Comparison of ENCODE assay signal across 11 mouse cellular contexts in genomic region chr4:150956369-150957105, GRCm38 (mm10). TPM values are rescaled to one million over a fixed set of nuclear protein-coding genes. Genes with fewer than 3 reads are reported as not detected.
DNase-seq lines count a peak whose midpoint lies in the region; ATAC-seq and TF ChIP-seq lines count a peak whose summit lies in the region.
"Had no signal": no experiment of that assay in that cellular context is flagged by ENCODE, and none has a peak within 500 bp of the region (broad histone marks: within the 10 kb centered on the region; RNA-seq: fewer than 3 reads in every experiment).

No protein-coding gene starts in this region.

- DNase-seq in left cerebral cortex, postnatal 14 days (ENCODE audit: low spot score in 2 of 2): peak; percentile 47 to 53
- DNase-seq in left cerebral cortex, adult 2 months (ENCODE audit: extremely low spot score in 1 of 2, low spot score in 2 of 2): no peak
- peak; percentile 86 for DNase-seq in brain, embryonic 14.5 days (ENCODE audit: low read depth)
- peak; percentile 63 for DNase-seq in hindbrain, embryonic 14.5 days (ENCODE audit: low spot score)
- DNase-seq in adrenal gland, adult 18-20 months (ENCODE audit: low spot score in 2 of 2): no peak
- DNase-seq: kidney, postnatal 14 days; lung, postnatal 14 days; thymus, postnatal 4 days had no signal

- peak; percentile 85 for ATAC-seq in hindbrain, embryonic 14.5 days (ENCODE audit: low FRiP score)
- peak; percentile 85 for ATAC-seq in neural tube, embryonic 12.5 days (ENCODE audit: low FRiP score, low read depth)
- no peak for ATAC-seq in inflammation-experienced regulatory T-cells, adult 6 months

- intact Hi-C loops in left cerebral cortex, postnatal 14 days (cut with DNase I): no loop called here
- intact Hi-C loops in left cerebral cortex, adult 2 months (cut with DNase I): no loop called here

- no peak overlapping the region for H3K27ac ChIP-seq in left cerebral cortex, adult 2 months
- peak overlapping the region; percentile 72 for H3K27ac ChIP-seq in hindbrain, embryonic 14.5 days
- peak overlapping the region; percentile 26; the same call in 1 of the 2 replicates for H3K27ac ChIP-seq in neural tube, embryonic 12.5 days

- no peak overlapping the region for H3K9ac ChIP-seq in hindbrain, embryonic 14.5 days
- no peak overlapping the region for H3K9ac ChIP-seq in neural tube, embryonic 12.5 days

- TF ChIP-seq POLR2A in brain, embryonic 14.5 days (IDR thresholded peaks at IDR 0.05; ENCODE audit: borderline replicate concordance, extremely low read depth, insufficient read depth, insufficient read length, poor library complexity, severe bottlenecking): no peak

- no peaks in the 10 kb centered on the region for H3K27me3 ChIP-seq in hindbrain, embryonic 14.5 days (ENCODE audit: control insufficient read depth, insufficient read depth, low read length)
- no peaks in the 10 kb centered on the region for H3K27me3 ChIP-seq in neural tube, embryonic 12.5 days (replicated peaks)

- no peaks in the 10 kb centered on the region for H3K4me1 ChIP-seq in hindbrain, embryonic 14.5 days (replicated peaks; ENCODE audit: control insufficient read depth, insufficient read depth, low read length)
- H3K4me1 ChIP-seq in neural tube, embryonic 12.5 days: no peaks in the 10 kb centered on the region

- TF ChIP-seq CTCF in left cerebral cortex, adult 2 months (IDR thresholded peaks at IDR 0.05): no peak
- TF ChIP-seq CTCF in brain, embryonic 14.5 days (IDR thresholded peaks at IDR 0.05; ENCODE audit: borderline replicate concordance, extremely low read depth, insufficient read depth, insufficient read length): no peak

- no peak overlapping the region for H3K4me3 ChIP-seq in left cerebral cortex, adult 2 months
- H3K4me3 ChIP-seq in hindbrain, embryonic 14.5 days (replicated peaks; ENCODE audit: low read length): no peak overlapping the region
- H3K4me3 ChIP-seq in neural tube, embryonic 12.5 days: no peak overlapping the region

- no peaks in the 10 kb centered on the region for H3K9me3 ChIP-seq in hindbrain, embryonic 14.5 days (ENCODE audit: control insufficient read depth, low read length)
- H3K9me3 ChIP-seq in neural tube, embryonic 12.5 days: no peaks in the 10 kb centered on the region

- WGBS in hindbrain, embryonic 14.5 days: 47% methylated on average over 13 of the region's 13 CpGs
- 54% methylated on average over 13 of the region's 13 CpGs for WGBS in neural tube, embryonic 12.5 days

- no peaks in the 10 kb centered on the region for H3K36me3 ChIP-seq in hindbrain, embryonic 14.5 days (replicated peaks; ENCODE audit: control insufficient read depth, insufficient read depth)
- H3K36me3 ChIP-seq in neural tube, embryonic 12.5 days: no peaks in the 10 kb centered on the region

- no peak overlapping the region for H3K4me2 ChIP-seq in hindbrain, embryonic 14.5 days (replicated peaks)
- no peak overlapping the region for H3K4me2 ChIP-seq in neural tube, embryonic 12.5 days (replicated peaks)

RNA-seq across cellular contexts. Expression of gene Uts2, which starts 40.4 kb away (rescaled TPM):
- total RNA-seq in left cerebral cortex, postnatal 14 days (2021): not detected
- total RNA-seq in left cerebral cortex, adult 2 months (2021): not detected
- polyA plus RNA-seq in brain, embryonic 14.5 days (2012; rRNA removed): not detected in 2 replicates
- 0.57 TPM in 1 of 2 replicates, not detected in the other for polyA plus RNA-seq in hindbrain, embryonic 14.5 days (2014; fragmentation: Nextera tagmentation; extraction: Ambion mirVana)
- polyA plus RNA-seq in neural tube, embryonic 12.5 days (2016; fragmentation: Nextera tagmentation; extraction: Ambion mirVana): 0.97 and 1.5 TPM in 2 replicates
- polyA plus RNA-seq in inflammation-experienced regulatory T-cells, adult 6 months (2017; shearing (Covaris generic)): not detected
- total RNA-seq in adrenal gland, adult 18-20 months (2021): not detected
- polyA plus RNA-seq: embryonic facial prominence, embryonic 11.5 days had no signal

RNA-seq across cellular contexts. Expression of gene Tnfrsf9, which starts 42.2 kb away (rescaled TPM):
- under 1 TPM; 0.36 to 0.40 TPM for total RNA-seq in left cerebral cortex, postnatal 14 days (2021)
- total RNA-seq in left cerebral cortex, adult 2 months (2021): under 1 TPM; 0.44 to 0.70 TPM
- polyA plus RNA-seq in brain, embryonic 14.5 days (2012; rRNA removed): 0.25 and 0.35 TPM in 2 replicates
- 0.20 and 0.25 TPM in 2 replicates for polyA plus RNA-seq in hindbrain, embryonic 14.5 days (2014; fragmentation: Nextera tagmentation; extraction: Ambion mirVana)
- 0.29 and 0.83 TPM in 2 replicates for polyA plus RNA-seq in neural tube, embryonic 12.5 days (2016; fragmentation: Nextera tagmentation; extraction: Ambion mirVana)
- polyA plus RNA-seq in inflammation-experienced regulatory T-cells, adult 6 months (2017; shearing (Covaris generic)): 100 to 1,000 TPM; 101 to 158 (median 156) TPM
- under 1 TPM in 1 of 2 experiments, not detected in 1; 0.33 TPM for total RNA-seq in adrenal gland, adult 18-20 months (2021)

RNA-seq across cellular contexts. Expression of gene Park7, which starts 42.3 kb away (rescaled TPM):
- 100 to 1,000 TPM; 203 to 206 TPM for total RNA-seq in left cerebral cortex, postnatal 14 days (2021)
- 100 to 1,000 TPM; 190 TPM for total RNA-seq in left cerebral cortex, adult 2 months (2021)
- polyA plus RNA-seq in brain, embryonic 14.5 days (2012; rRNA removed): 268 and 286 TPM in 2 replicates
- polyA plus RNA-seq in hindbrain, embryonic 14.5 days (2014; fragmentation: Nextera tagmentation; extraction: Ambion mirVana): 383 and 392 TPM in 2 replicates
- 371 and 380 TPM in 2 replicates for polyA plus RNA-seq in neural tube, embryonic 12.5 days (2016; fragmentation: Nextera tagmentation; extraction: Ambion mirVana)
- 100 to 1,000 TPM; 379 to 537 (median 522) TPM for polyA plus RNA-seq in inflammation-experienced regulatory T-cells, adult 6 months (2017; shearing (Covaris generic))
- 100 to 1,000 TPM; 279 to 299 TPM for total RNA-seq in adrenal gland, adult 18-20 months (2021)

Comparison
In these comparisons a context has a peak if more than half of its experiments do, and no peak if none do; other contexts are left out.
1. DNase-seq: peak in left cerebral cortex, postnatal 14 days (2 of 2), brain, embryonic 14.5 days (single experiment) and hindbrain, embryonic 14.5 days (single experiment); none in left cerebral cortex, adult 2 months (0 of 2) and adrenal gland, adult 18-20 months (0 of 2).
2. RNA of gene Tnfrsf9, which starts 42.2 kb away (polyA plus RNA-seq): 101 to 158 TPM in inflammation-experienced regulatory T-cells, adult 6 months; 0.29 to 0.83 TPM in neural tube, embryonic 12.5 days, 0.20 to 0.25 TPM in hindbrain, embryonic 14.5 days and 0.25 to 0.35 TPM in brain, embryonic 14.5 days; every median in the first group is over 10 times any median in the second.